Mouse (Mus musculus) fibroblast of lung, adult 2 months (primary cell): Measurements from ENCODE around the gene Olfr135.

Experiments
- DNase-seq: peaks from one replicate; pipeline ENCODE4 v3.0.0-alpha.2; 2011; ENCODE audit warnings: low read depth

Gene Olfr135

DNA sequence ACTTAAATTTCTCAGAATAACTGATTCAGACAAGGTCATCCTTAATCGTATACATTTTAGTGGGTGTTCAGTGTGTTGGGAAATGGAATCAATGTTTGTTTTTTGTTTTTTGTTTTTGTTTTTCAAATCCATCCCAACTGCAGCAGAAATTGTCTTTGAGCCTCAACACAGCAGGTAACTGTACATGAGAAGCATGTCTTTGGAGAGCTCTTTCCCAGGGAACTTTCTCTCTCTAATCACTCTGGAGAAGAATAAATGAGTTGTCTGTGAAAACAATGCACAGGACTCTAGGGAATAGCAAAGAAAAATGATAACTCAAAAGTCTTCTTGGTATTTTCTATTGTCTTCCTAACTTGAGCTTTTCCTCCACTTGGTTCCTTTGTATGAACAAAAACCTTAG, at the start of gene Olfr135:
Gene Olfr135 (plus strand): TSS at position 301 of the 400 bp plus-strand sequence.
- DNase-seq, result no peak

DNA sequence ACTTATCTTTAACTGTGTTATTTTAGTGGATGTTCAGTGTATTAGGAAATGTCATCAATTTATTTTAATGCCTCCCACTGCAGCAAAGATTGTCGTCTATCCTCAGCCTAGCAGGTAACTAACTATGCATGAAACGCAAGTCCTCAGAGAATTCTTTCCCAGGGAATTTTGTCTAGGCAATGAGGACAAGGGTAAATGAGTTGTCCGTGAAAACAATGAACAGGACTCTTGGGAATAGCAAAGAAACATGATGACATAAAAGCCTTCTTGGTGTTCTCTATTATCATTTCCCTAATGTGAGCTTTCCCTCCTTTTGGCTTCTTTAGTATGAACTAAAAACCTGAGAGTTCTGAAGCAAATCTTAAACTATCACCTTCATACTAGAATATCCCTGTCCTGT, 33.0 kb upstream of the Olfr135 start, which contains the start of gene Olfr134:
Gene Olfr134 (plus strand): TSS at position 301 of the 400 bp plus-strand sequence.
- DNase-seq, result no peak
